Mouse (Mus musculus) thymus, postnatal 0 days (tissue): Measurements from ENCODE around the gene Aagab. TPM values are rescaled to one million over a fixed set of nuclear protein-coding genes. Genes with fewer than 3 reads are reported as not detected.

Source experiments
- DNase-seq: peaks from one replicate; pipeline ENCODE4 v3.0.0-alpha.2; 2015; ENCODE audit warnings: low spot score
- polyA plus RNA-seq: library from polyadenylated mRNA; unstranded; fragments of >200 nt; fragmentation: Nextera tagmentation; extraction: Ambion mirVana; gene quantifications from 2 replicates; pipeline ENCODE4 v1.2.1, GENCODE M21; 2015

Gene Aagab
- polyA plus RNA-seq, 1 experiment from 2014 or later = 53.7 TPM

DNA sequence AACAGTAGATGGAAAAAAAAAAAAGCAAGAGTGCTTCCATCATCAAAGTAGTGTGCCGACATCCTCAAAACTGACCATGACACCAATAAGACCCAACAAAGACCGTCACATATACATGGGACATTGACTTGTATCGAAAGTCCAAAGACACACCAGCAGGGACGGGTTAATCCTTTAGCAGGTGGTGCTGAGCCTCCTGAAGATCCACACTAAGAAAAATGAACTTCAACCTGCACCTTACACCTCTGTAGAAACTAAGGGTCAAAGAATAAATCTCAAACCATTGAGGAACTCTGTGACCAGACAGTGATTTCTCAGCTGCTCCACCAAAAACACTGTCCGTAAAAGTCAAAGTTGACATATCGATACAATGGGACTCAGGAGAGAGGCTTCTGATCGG, 67.4 kb downstream of the Aagab start:
- no peak for DNase-seq

- no peak for DNase-seq
Observed at GRCm38 (mm10) chr9:63672797-63673493, 70.5 kb downstream of the Aagab start.

DNA sequence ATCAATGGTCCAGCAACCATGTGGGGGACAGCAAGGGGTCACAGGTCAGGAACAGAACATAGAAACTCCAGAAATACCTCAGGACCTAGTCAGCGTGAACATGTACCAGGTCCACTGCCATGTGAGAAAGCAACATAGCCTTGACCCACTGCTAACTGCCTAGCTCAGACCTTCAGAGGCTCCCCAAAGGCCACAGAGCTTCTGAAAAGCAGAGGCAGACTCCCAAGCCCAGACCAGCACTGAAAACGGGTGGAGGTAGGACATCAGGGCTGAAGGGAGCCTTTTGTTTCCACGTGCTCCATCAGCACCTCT, 71.0 kb downstream of the Aagab start:
- no peak for DNase-seq

DNA sequence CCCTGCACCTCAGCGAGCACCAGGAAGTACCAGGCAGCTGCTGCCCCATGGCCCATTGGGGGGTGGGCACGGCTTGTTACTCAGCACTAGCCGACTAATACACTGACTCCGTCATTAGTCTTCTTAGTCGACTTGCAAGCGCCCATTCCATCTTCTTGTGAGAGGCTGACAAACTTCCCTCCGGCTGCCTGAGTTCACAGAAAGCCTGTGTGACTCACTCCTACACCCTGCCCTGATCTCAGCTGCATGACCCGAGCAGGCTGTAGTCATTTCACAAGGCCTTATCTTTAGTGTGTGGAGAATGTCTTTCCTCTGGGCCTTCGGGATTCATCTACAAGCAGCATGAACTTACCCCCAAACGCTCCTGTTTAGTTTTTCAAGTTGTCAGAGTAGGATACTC, 72.2 kb downstream of the Aagab start:
- DNase-seq = no peak

- DNase-seq = no peak
Observed at GRCm38 (mm10) chr9:63677621-63678020, 75.2 kb downstream of the Aagab start.

GRCm38 (mm10) chr9:63678076-63678475, 75.6 kb downstream of the Aagab start:
- no peak for DNase-seq

- no peak for DNase-seq
Observed at GRCm38 (mm10) chr9:63682301-63682700, 79.8 kb downstream of the Aagab start.

DNA sequence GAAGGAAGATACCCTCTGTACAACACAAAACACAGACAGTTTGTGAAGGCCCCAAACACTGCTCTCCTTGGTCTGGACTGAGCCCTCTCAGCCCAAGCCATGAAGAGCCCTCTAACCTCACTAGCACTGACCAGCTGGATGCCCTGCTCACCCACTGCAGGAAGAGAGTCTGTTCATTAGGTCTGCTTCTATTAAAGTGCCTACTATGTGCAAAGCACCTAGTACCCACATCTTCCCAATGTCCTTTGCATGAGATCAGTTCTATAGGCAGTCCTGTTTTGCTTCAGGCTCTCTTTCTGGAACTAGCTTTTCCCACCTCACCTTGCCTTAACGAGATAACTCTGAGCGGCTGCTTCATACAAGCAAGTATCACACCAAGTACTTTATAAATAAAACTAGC, 80.5 kb downstream of the Aagab start:
- DNase-seq = no peak

DNA sequence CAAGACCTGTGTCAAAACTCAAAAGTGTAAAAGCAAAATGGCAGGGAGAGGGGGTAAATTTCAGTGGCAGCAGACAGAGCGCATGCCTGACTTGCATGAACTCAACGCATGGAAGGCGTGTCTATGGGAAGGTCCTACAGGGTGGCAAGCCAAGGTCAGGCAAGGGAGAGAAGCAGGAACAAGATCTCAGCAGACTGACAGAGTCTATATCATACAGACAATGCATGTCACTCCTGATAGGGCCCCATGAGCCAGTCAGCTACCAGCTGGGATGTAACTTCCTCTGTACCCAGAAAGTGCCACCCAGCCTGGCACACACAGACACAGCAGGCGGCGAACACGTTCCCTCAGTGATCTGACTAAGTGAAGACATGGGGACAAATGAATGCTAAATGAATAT, 81.8 kb downstream of the Aagab start:
- DNase-seq = no peak

DNA sequence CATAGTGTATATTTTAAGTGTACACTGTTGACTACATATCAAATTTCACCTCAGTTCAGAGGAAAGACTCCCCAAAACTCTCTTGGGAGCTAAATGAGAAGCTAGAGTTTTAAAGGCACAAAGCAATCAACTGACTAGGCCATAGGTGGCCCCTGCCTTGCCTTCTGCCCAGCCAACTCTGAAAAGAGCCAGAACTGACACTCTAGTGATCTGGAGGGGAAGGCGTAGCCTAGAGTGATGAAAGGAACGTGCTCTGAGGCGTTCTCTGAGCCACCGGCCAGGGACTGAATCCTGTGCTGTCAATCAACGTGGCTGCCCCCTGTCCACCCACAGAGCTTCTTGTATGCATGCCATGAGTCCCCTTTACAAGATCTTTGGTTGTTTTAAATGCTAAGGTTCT, 82.9 kb downstream of the Aagab start:
- no peak for DNase-seq

- no peak for DNase-seq
Observed at GRCm38 (mm10) chr9:63687413-63688015, 85.1 kb downstream of the Aagab start.

GRCm38 (mm10) chr9:63690511-63690910, 88.1 kb downstream of the Aagab start:
- DNase-seq = no peak

GRCm38 (mm10) chr9:63691960-63692359, 89.5 kb downstream of the Aagab start:
- no peak for DNase-seq

Other genes starting within 250 kb of the Aagab start
- 42.2 and 47.1 TPM in 2 replicates for gene Map2k5, start 224.8 kb upstream of the Aagab start, polyA plus RNA-seq
- 113 and 119 TPM in 2 replicates for gene 2300009A05Rik, start 203.4 kb upstream of the Aagab start, polyA plus RNA-seq
- 1.4 and 1.9 TPM in 2 replicates for gene Iqch, start 167 bp upstream of the Aagab start, polyA plus RNA-seq
- gene Smad3, start 155.3 kb downstream of the Aagab start, polyA plus RNA-seq = 18.5 and 21.1 TPM in 2 replicates